Mouse (Mus musculus): ENCODE measurements around the gene Rassf1.
A peak's percentile ranks its signal among the peaks of the same experiment; 100 is the strongest.
"Not testable (repeated sequence)": the region's sequence is repeated elsewhere in the genome, so short reads cannot be mapped to it uniquely, and the experiment has no call there.

Gene Rassf1

GRCm38 (mm10) chr9:107563029-107563581 lies 11.8 kb downstream of the Rassf1 start, which contains the start of gene Tusc2:
Gene Tusc2, plus strand, starts transcription at chr9:107563255.
- DNase-seq = peak; percentile 95 to 96

- DNase-seq = not testable (repeated sequence)
These were observed 14.2 kb downstream of the Rassf1 start for GRCm38 (mm10) chr9:107565556-107565955.

- peak; percentile 88 to 93 for DNase-seq
These were observed 14.8 kb downstream of the Rassf1 start for GRCm38 (mm10) chr9:107566041-107566709.

GRCm38 (mm10) chr9:107566855-107567254 lies 15.5 kb downstream of the Rassf1 start:
- DNase-seq = peak; percentile 73 to 87

- DNase-seq = peak; percentile 67 to 82
These were observed 16.5 kb downstream of the Rassf1 start, which contains the start of gene Hyal2 for GRCm38 (mm10) chr9:107567702-107568319. Gene Hyal2, plus strand, starts transcription at chr9:107567945.

GRCm38 (mm10) chr9:107568331-107569261 lies 17.2 kb downstream of the Rassf1 start:
- DNase-seq = peak; percentile 90 to 92

- DNase-seq = no peak
These were observed 17.9 kb downstream of the Rassf1 start for GRCm38 (mm10) chr9:107569270-107569669.

- peak in 1 of 2 experiments; percentile 47 for DNase-seq
These were observed 18.7 kb downstream of the Rassf1 start for GRCm38 (mm10) chr9:107570016-107570415.

GRCm38 (mm10) chr9:107570845-107571244 lies 19.5 kb downstream of the Rassf1 start:
- DNase-seq = peak in 1 of 2 experiments; percentile 34

- peak in 1 of 2 experiments; percentile 52 for DNase-seq
These were observed 20.4 kb downstream of the Rassf1 start for GRCm38 (mm10) chr9:107571534-107572326.

GRCm38 (mm10) chr9:107572327-107572662 lies 20.9 kb downstream of the Rassf1 start:
- DNase-seq = no peak

GRCm38 (mm10) chr9:107573774-107574173 lies 22.4 kb downstream of the Rassf1 start:
- not testable (repeated sequence) for DNase-seq

GRCm38 (mm10) chr9:107575579-107576356 lies 24.4 kb downstream of the Rassf1 start:
- no peak for DNase-seq

- DNase-seq = peak; percentile 88
These were observed 25.2 kb downstream of the Rassf1 start, which contains the start of gene Hyal1 for GRCm38 (mm10) chr9:107576357-107577107. Gene Hyal1, plus strand, starts transcription at chr9:107576927.

- no peak for DNase-seq
These were observed 26.5 kb downstream of the Rassf1 start for GRCm38 (mm10) chr9:107577871-107578270.

GRCm38 (mm10) chr9:107578587-107578986 lies 27.2 kb downstream of the Rassf1 start, which contains the start of gene Naa80:
Gene Naa80, plus strand, starts transcription at chr9:107578887.
- DNase-seq = no peak

- DNase-seq = no peak
These were observed 27.9 kb downstream of the Rassf1 start for GRCm38 (mm10) chr9:107579023-107579900.

GRCm38 (mm10) chr9:107580501-107581317 lies 29.4 kb downstream of the Rassf1 start, which contains the start of gene Hyal3:
Gene Hyal3, plus strand, starts transcription at chr9:107580818.
- peak; percentile 93 to 96 for DNase-seq

All from lung, postnatal 4 days (tissue).